Mouse (Mus musculus): ENCODE measurements around the gene Cbln3.

DNA sequence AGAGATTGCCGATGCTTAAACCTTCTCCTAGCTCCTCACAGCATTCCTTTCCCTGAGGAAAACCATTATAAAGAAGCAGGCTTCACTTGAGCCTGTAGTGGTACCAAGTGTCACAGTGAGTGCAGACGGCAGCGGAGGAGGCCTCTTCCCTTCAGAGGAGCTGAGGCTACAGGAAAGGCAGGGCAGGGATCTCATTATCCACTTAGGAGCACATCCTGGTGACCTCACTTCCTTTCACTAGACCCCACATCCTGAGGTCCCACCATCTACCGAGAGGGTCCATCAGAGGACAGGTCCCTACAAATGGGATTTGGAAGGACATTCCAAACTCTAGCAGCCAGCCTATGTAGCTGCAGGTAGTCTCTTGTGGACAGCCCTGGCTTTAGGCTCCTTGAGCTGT is 26.6 kb downstream of the Cbln3 start:
- TF ChIP-seq CTCF (IDR thresholded peaks at IDR 0.05; ENCODE audit: borderline replicate concordance, insufficient read depth, low read depth, low read length) (no peak), POLR2A (IDR thresholded peaks at IDR 0.05; ENCODE audit: borderline replicate concordance, insufficient read depth, low read length) (no peak)
